Mouse (Mus musculus): Measurements from ENCODE around the gene Tstd2. TPM values are rescaled to one million over a fixed set of nuclear protein-coding genes. Genes with fewer than 3 reads are reported as not detected.

The Tstd2 gene
- polyA plus RNA-seq, 1 experiment from 2014 or later: 24.9 TPM

DNA sequence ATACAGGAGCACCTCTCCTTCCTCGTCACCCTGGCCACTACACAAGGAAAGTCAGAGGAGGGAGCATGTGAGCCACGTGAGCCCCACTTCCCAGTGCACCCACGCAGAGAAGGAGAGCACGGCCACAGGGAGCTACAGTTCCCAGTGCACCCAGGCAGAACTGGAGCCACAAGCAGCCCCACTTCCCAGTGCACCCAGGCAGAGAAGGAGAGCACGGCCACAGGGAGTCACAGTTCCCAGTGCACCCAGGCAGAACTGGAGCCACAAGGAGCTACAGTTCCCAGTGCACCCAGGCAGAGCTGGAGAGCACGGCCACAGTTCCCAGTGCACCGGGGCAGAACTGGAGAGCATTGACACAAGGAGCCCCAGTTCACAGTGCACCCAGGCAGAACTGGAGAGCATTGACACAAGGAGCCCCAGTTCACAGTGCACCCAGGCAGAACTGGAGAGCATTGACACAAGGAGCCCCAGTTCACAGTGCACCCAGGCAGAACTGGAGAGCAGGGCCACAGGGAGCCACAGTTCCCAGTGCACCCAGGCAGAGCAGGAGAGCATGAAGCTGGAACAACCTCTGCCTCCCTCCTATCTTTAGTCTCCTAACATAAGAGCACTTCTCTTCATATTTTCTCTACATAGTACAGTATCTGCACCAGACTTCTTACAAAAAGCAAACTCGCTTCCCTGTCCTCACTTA lies 9.0 kb downstream of the Tstd2 start:
- 90% methylated on average over 8 of the region's 8 CpGs for whole genome bisulfite sequencing
- peaks cover 31% of the 10 kb centered on the region for H3K36me3 ChIP-seq (ENCODE audit: control insufficient read depth, insufficient read depth, low read length)
- ATAC-seq: no peak

DNA sequence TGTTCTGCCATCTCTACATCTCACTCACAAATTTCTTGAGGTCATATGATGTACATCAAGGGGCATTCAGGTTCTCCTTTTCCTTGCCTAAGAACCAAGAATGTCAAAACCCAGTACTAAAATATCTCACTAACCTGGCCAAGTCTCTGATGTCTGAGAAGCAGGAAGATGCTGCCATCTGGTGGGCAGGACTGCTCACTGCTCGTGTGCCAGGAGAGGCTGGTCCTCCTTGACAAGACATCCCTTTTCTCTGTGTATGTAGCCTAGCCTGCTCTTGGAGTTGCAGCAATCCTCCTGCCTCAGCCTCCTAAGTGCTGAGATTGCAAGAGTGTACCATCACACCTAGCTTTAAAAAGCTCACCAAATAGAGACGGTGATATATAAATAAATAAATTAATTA lies 12.0 kb downstream of the Tstd2 start:
- Histone ChIP-seq H3K9me3 (replicated peaks; ENCODE audit: control insufficient read depth, low read length, poor library complexity, severe bottlenecking) (no peaks in the 10 kb centered on the region), H3K36me3 (ENCODE audit: control insufficient read depth, insufficient read depth, low read length) (peaks cover 34% of the 10 kb centered on the region), H3K4me3 (ENCODE audit: low read depth, low read length) (no peak overlapping the region), H3K4me1 (ENCODE audit: control insufficient read depth, insufficient read depth, low read length) (no peaks in the 10 kb centered on the region), H3K4me2 (ENCODE audit: low read length) (no peak overlapping the region), H3K27ac (ENCODE audit: low read length) (no peak overlapping the region), H3K27me3 (ENCODE audit: control insufficient read depth, insufficient read depth, low read depth, low read length) (no peaks in the 10 kb centered on the region), H3K9ac (ENCODE audit: low read depth, low read length) (no peak overlapping the region)
- ATAC-seq: peak; percentile 66; the same call in 1 of the 2 replicates
- WGBS: 47% methylated on average over 2 of the region's 2 CpGs

More for the DNA sequence above, 9.0 kb downstream of the Tstd2 start:
- no peaks in the 10 kb centered on the region for H3K4me1 ChIP-seq (ENCODE audit: control insufficient read depth, insufficient read depth, low read length)
- no peak overlapping the region for H3K9ac ChIP-seq (ENCODE audit: low read depth, low read length)
- no peak overlapping the region for H3K4me2 ChIP-seq (ENCODE audit: low read length)
- no peak overlapping the region for H3K4me3 ChIP-seq (ENCODE audit: low read depth, low read length)
- no peaks in the 10 kb centered on the region for H3K27me3 ChIP-seq (ENCODE audit: control insufficient read depth, insufficient read depth, low read depth, low read length)
- no peak overlapping the region for H3K27ac ChIP-seq (ENCODE audit: low read length)
- H3K9me3 ChIP-seq (replicated peaks; ENCODE audit: control insufficient read depth, low read length, poor library complexity, severe bottlenecking): no peaks in the 10 kb centered on the region

- Histone ChIP-seq H3K36me3 (ENCODE audit: control insufficient read depth, insufficient read depth, low read length) (peaks cover 29% of the 10 kb centered on the region), H3K27me3 (ENCODE audit: control insufficient read depth, insufficient read depth, low read depth, low read length) (no peaks in the 10 kb centered on the region), H3K4me1 (ENCODE audit: control insufficient read depth, insufficient read depth, low read length) (no peaks in the 10 kb centered on the region), H3K27ac (ENCODE audit: low read length) (no peak overlapping the region), H3K4me2 (ENCODE audit: low read length) (no peak overlapping the region), H3K9me3 (replicated peaks; ENCODE audit: control insufficient read depth, low read length, poor library complexity, severe bottlenecking) (no peaks in the 10 kb centered on the region), H3K4me3 (ENCODE audit: low read depth, low read length) (no peak overlapping the region), H3K9ac (ENCODE audit: low read depth, low read length) (no peak overlapping the region)
- ATAC-seq: no peak
- WGBS: 91% methylated on average over 6 of the region's 6 CpGs
Measured at GRCm38 (mm10) chr4:46123358-46123757, 15.1 kb downstream of the Tstd2 start.

GRCm38 (mm10) chr4:46120767-46121166 lies 17.7 kb downstream of the Tstd2 start:
- Histone ChIP-seq H3K27me3 (ENCODE audit: control insufficient read depth, insufficient read depth, low read depth, low read length) (no peaks in the 10 kb centered on the region), H3K4me3 (ENCODE audit: low read depth, low read length) (no peak overlapping the region), H3K9ac (ENCODE audit: low read depth, low read length) (no peak overlapping the region), H3K4me1 (ENCODE audit: control insufficient read depth, insufficient read depth, low read length) (no peaks in the 10 kb centered on the region), H3K36me3 (ENCODE audit: control insufficient read depth, insufficient read depth, low read length) (peaks cover 39% of the 10 kb centered on the region), H3K9me3 (replicated peaks; ENCODE audit: control insufficient read depth, low read length, poor library complexity, severe bottlenecking) (no peaks in the 10 kb centered on the region), H3K4me2 (ENCODE audit: low read length) (no peak overlapping the region), H3K27ac (ENCODE audit: low read length) (no peak overlapping the region)
- 91% methylated on average over 3 of the region's 3 CpGs for WGBS
- no peak for ATAC-seq

- H3K4me3 ChIP-seq (ENCODE audit: low read depth, low read length): no peak overlapping the region
- 94% methylated on average over 14 of the region's 14 CpGs for WGBS
- H3K36me3 ChIP-seq (ENCODE audit: control insufficient read depth, insufficient read depth, low read length): peaks cover 36% of the 10 kb centered on the region
- no peaks in the 10 kb centered on the region for H3K4me1 ChIP-seq (ENCODE audit: control insufficient read depth, insufficient read depth, low read length)
- no peak overlapping the region for H3K4me2 ChIP-seq (ENCODE audit: low read length)
- H3K27ac ChIP-seq (ENCODE audit: low read length): no peak overlapping the region
- H3K9ac ChIP-seq (ENCODE audit: low read depth, low read length): no peak overlapping the region
- no peaks in the 10 kb centered on the region for H3K9me3 ChIP-seq (replicated peaks; ENCODE audit: control insufficient read depth, low read length, poor library complexity, severe bottlenecking)
- no peaks in the 10 kb centered on the region for H3K27me3 ChIP-seq (ENCODE audit: control insufficient read depth, insufficient read depth, low read depth, low read length)
- ATAC-seq: no peak
Measured at GRCm38 (mm10) chr4:46119514-46120094, 18.9 kb downstream of the Tstd2 start.

GRCm38 (mm10) chr4:46117536-46117935 lies 21.0 kb downstream of the Tstd2 start:
- ATAC-seq: no peak
- Histone ChIP-seq H3K4me1 (ENCODE audit: control insufficient read depth, insufficient read depth, low read length) (no peaks in the 10 kb centered on the region), H3K27me3 (ENCODE audit: control insufficient read depth, insufficient read depth, low read depth, low read length) (no peaks in the 10 kb centered on the region), H3K4me3 (ENCODE audit: low read depth, low read length) (no peak overlapping the region), H3K27ac (ENCODE audit: low read length) (no peak overlapping the region), H3K9me3 (replicated peaks; ENCODE audit: control insufficient read depth, low read length, poor library complexity, severe bottlenecking) (no peaks in the 10 kb centered on the region), H3K36me3 (ENCODE audit: control insufficient read depth, insufficient read depth, low read length) (peaks cover 32% of the 10 kb centered on the region), H3K4me2 (ENCODE audit: low read length) (no peak overlapping the region), H3K9ac (ENCODE audit: low read depth, low read length) (no peak overlapping the region)
- WGBS: 95% methylated on average over 4 of the region's 4 CpGs

DNA sequence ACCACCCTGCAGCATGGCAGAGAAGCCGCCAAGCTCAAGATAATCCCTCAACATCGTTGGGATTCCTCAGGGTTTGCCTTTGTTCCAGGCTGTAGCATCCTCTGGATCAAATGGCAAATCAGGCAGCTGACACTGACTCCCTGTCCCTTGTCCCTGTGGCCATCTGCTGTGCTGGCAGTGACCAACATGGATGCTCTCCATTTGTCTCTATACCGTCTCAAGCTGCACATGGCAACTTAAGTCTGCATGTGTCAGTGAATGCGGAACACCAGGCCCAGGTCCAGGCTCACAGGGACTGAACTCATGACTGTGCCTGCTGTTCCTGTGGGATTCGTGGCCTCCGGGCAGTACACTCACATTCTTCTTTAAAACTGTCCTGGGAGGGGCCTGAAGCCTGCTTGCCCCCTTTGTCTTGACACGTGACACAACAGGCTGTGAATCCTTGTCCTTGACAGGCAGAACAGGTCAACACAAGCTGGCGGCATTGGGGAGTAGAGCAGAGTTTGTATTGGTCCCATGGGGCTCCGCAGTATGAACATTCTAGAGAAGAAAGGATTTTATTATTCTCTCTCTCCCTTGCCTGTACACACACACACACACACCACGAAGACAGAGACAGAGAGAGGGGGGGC lies 21.8 kb downstream of the Tstd2 start:
- Histone ChIP-seq H3K36me3 (ENCODE audit: control insufficient read depth, insufficient read depth, low read length) (peaks cover 30% of the 10 kb centered on the region), H3K4me3 (ENCODE audit: low read depth, low read length) (no peak overlapping the region), H3K27me3 (ENCODE audit: control insufficient read depth, insufficient read depth, low read depth, low read length) (no peaks in the 10 kb centered on the region), H3K9me3 (replicated peaks; ENCODE audit: control insufficient read depth, low read length, poor library complexity, severe bottlenecking) (no peaks in the 10 kb centered on the region), H3K27ac (ENCODE audit: low read length) (no peak overlapping the region), H3K4me2 (ENCODE audit: low read length) (no peak overlapping the region), H3K9ac (ENCODE audit: low read depth, low read length) (no peak overlapping the region), H3K4me1 (ENCODE audit: control insufficient read depth, insufficient read depth, low read length) (no peaks in the 10 kb centered on the region)
- 79% methylated on average over 10 of the region's 10 CpGs for WGBS
- ATAC-seq: no peak

- peaks cover 30% of the 10 kb centered on the region for H3K36me3 ChIP-seq (ENCODE audit: control insufficient read depth, insufficient read depth, low read length)
Measured at GRCm38 (mm10) chr4:46115308-46115707, 23.2 kb downstream of the Tstd2 start.

GRCm38 (mm10) chr4:46111361-46111760 lies 27.1 kb downstream of the Tstd2 start:
- Histone ChIP-seq H3K27ac (ENCODE audit: low read length) (no peak overlapping the region), H3K27me3 (ENCODE audit: control insufficient read depth, insufficient read depth, low read depth, low read length) (no peaks in the 10 kb centered on the region), H3K4me2 (ENCODE audit: low read length) (no peak overlapping the region), H3K36me3 (ENCODE audit: control insufficient read depth, insufficient read depth, low read length) (peaks cover 4% of the 10 kb centered on the region), H3K4me3 (ENCODE audit: low read depth, low read length) (no peak overlapping the region), H3K4me1 (ENCODE audit: control insufficient read depth, insufficient read depth, low read length) (no peaks in the 10 kb centered on the region), H3K9ac (ENCODE audit: low read depth, low read length) (no peak overlapping the region), H3K9me3 (replicated peaks; ENCODE audit: control insufficient read depth, low read length, poor library complexity, severe bottlenecking) (no peaks in the 10 kb centered on the region)
- no peak for ATAC-seq
- WGBS: 79% methylated on average over 3 of the region's 3 CpGs

More at GRCm38 (mm10) chr4:46115308-46115707, 23.2 kb downstream of the Tstd2 start:
- Histone ChIP-seq H3K4me3 (ENCODE audit: low read depth, low read length) (no peak overlapping the region), H3K4me1 (ENCODE audit: control insufficient read depth, insufficient read depth, low read length) (no peaks in the 10 kb centered on the region), H3K27ac (ENCODE audit: low read length) (no peak overlapping the region), H3K27me3 (ENCODE audit: control insufficient read depth, insufficient read depth, low read depth, low read length) (no peaks in the 10 kb centered on the region), H3K4me2 (ENCODE audit: low read length) (no peak overlapping the region), H3K9me3 (replicated peaks; ENCODE audit: control insufficient read depth, low read length, poor library complexity, severe bottlenecking) (no peaks in the 10 kb centered on the region), H3K9ac (ENCODE audit: low read depth, low read length) (no peak overlapping the region)
- 78% methylated on average over 1 of the region's 1 CpGs for WGBS
- no peak for ATAC-seq

Measured in midbrain, embryonic 16.5 days (tissue).